Mouse (Mus musculus) right cerebral cortex, postnatal 10 days (tissue): ENCODE data around the gene Pde10a.

Experiments
- DNase-seq, 2 experiments: peaks; one replicate each; pipeline ENCODE4 v3.0.0; 2021; ENCODE audit warnings: low spot score in 2 of 2

The Pde10a gene

GRCm38 (mm10) chr17:8800478-8801082 lies 275.4 kb downstream of the Pde10a start:
- DNase-seq: peak in 1 of 2 experiments; percentile 61

- peak; percentile 85 for DNase-seq
Observed at GRCm38 (mm10) chr17:8801083-8801854, 276.1 kb downstream of the Pde10a start.

- DNase-seq: no peak
Observed at GRCm38 (mm10) chr17:8801855-8802104, 276.6 kb downstream of the Pde10a start.

GRCm38 (mm10) chr17:8802161-8802888 lies 277.2 kb downstream of the Pde10a start:
- DNase-seq: no peak

- no peak for DNase-seq
Observed at GRCm38 (mm10) chr17:8802889-8803799, 278.0 kb downstream of the Pde10a start.

- no peak for DNase-seq
Observed at GRCm38 (mm10) chr17:8807345-8807744, 282.2 kb downstream of the Pde10a start.

GRCm38 (mm10) chr17:8809771-8810170 lies 284.6 kb downstream of the Pde10a start:
- no peak for DNase-seq

- DNase-seq: no peak
Observed at GRCm38 (mm10) chr17:8810201-8810600, 285.0 kb downstream of the Pde10a start.

- DNase-seq: peak in 1 of 2 experiments; percentile 56
Observed at GRCm38 (mm10) chr17:8812228-8812865, 287.2 kb downstream of the Pde10a start.

- no peak for DNase-seq
Observed at GRCm38 (mm10) chr17:8813773-8814491, 288.8 kb downstream of the Pde10a start.

GRCm38 (mm10) chr17:8815376-8815775 lies 290.2 kb downstream of the Pde10a start:
- DNase-seq: no peak

- DNase-seq: no peak
Observed at GRCm38 (mm10) chr17:8815864-8816263, 290.7 kb downstream of the Pde10a start.

GRCm38 (mm10) chr17:8818675-8819074 lies 293.5 kb downstream of the Pde10a start:
- DNase-seq: no peak

GRCm38 (mm10) chr17:8823548-8823947 lies 298.4 kb downstream of the Pde10a start:
- peak in 1 of 2 experiments; percentile 58 for DNase-seq

GRCm38 (mm10) chr17:8827204-8827603 lies 302.0 kb downstream of the Pde10a start:
- DNase-seq: no peak

GRCm38 (mm10) chr17:8831001-8831400 lies 305.8 kb downstream of the Pde10a start:
- DNase-seq: no peak

- DNase-seq: no peak
Observed at GRCm38 (mm10) chr17:8836292-8836691, 311.1 kb downstream of the Pde10a start.

- peak in 1 of 2 experiments; percentile 23 for DNase-seq
Observed at GRCm38 (mm10) chr17:8838252-8838651, 313.1 kb downstream of the Pde10a start.

GRCm38 (mm10) chr17:8839237-8840011 lies 314.3 kb downstream of the Pde10a start:
- no peak for DNase-seq

GRCm38 (mm10) chr17:8841094-8841493 lies 315.9 kb downstream of the Pde10a start:
- no peak for DNase-seq
